Comparison of ENCODE assay signal across 8 mouse cellular contexts in genomic region chr14:71670435-71670834, GRCm38 (mm10).
DNase-seq lines count a peak whose midpoint lies in the region; ATAC-seq and TF ChIP-seq lines count a peak whose summit lies in the region.

No protein-coding gene starts in this region.

- DNase-seq in urinary bladder, adult 18-20 months (ENCODE audit: low spot score in 2 of 2) = peak; percentile 11 to 21
- no peak for DNase-seq in urinary bladder, postnatal 10 days (ENCODE audit: low spot score)
- DNase-seq in embryonic facial prominence, embryonic 11.5 days (ENCODE audit: low spot score) = peak; percentile 73
- peak; percentile 82 for DNase-seq in heart, embryonic 10.5 days (ENCODE audit: low spot score)
- DNase-seq in kidney, adult 9 months = peak; percentile 41
- peak; percentile 71 for DNase-seq in limb, embryonic 11.5 days (ENCODE audit: low spot score)
- DNase-seq in midbrain, postnatal 0 days (ENCODE audit: low spot score) = peak; percentile 72
- DNase-seq in thymus, postnatal 0 days (ENCODE audit: low spot score) = peak; percentile 15

- no peak overlapping the region for H3K9ac ChIP-seq in embryonic facial prominence, embryonic 11.5 days (replicated peaks; ENCODE audit: low read length)
- no peak overlapping the region for H3K9ac ChIP-seq in limb, embryonic 11.5 days (ENCODE audit: low read length)
- no peak overlapping the region for H3K9ac ChIP-seq in midbrain, postnatal 0 days (replicated peaks; ENCODE audit: low read length, poor library complexity, severe bottlenecking)

- H3K27ac ChIP-seq in embryonic facial prominence, embryonic 11.5 days (replicated peaks; ENCODE audit: low read depth, low read length) = no peak overlapping the region
- no peak overlapping the region for H3K27ac ChIP-seq in heart, embryonic 10.5 days
- no peak overlapping the region for H3K27ac ChIP-seq in limb, embryonic 11.5 days (replicated peaks; ENCODE audit: low read depth, low read length)
- no peak overlapping the region for H3K27ac ChIP-seq in midbrain, postnatal 0 days (ENCODE audit: low read depth, low read length)

- no peaks in the 10 kb centered on the region for H3K27me3 ChIP-seq in embryonic facial prominence, embryonic 11.5 days (ENCODE audit: control insufficient read depth, insufficient read depth, low read length)
- H3K27me3 ChIP-seq in heart, embryonic 10.5 days (ENCODE audit: insufficient read depth, poor library complexity, severe bottlenecking) = no peaks in the 10 kb centered on the region
- no peaks in the 10 kb centered on the region for H3K27me3 ChIP-seq in limb, embryonic 11.5 days (ENCODE audit: control insufficient read depth, insufficient read depth, low read length)
- H3K27me3 ChIP-seq in midbrain, postnatal 0 days (ENCODE audit: insufficient read depth, low read length) = no peaks in the 10 kb centered on the region

- peak; percentile 89 for TF ChIP-seq CTCF in midbrain, postnatal 0 days (IDR thresholded peaks at IDR 0.05)

- H3K9me3 ChIP-seq in embryonic facial prominence, embryonic 11.5 days (replicated peaks; ENCODE audit: control insufficient read depth, low read length) = no peaks in the 10 kb centered on the region
- no peaks in the 10 kb centered on the region for H3K9me3 ChIP-seq in heart, embryonic 10.5 days
- no peaks in the 10 kb centered on the region for H3K9me3 ChIP-seq in limb, embryonic 11.5 days (ENCODE audit: control insufficient read depth, low read length)
- no peaks in the 10 kb centered on the region for H3K9me3 ChIP-seq in midbrain, postnatal 0 days (ENCODE audit: low read length)

- ATAC-seq in embryonic facial prominence, embryonic 11.5 days (replicated peaks; ENCODE audit: insufficient number of reproducible peaks, low FRiP score, low TSS enrichment, low read depth) = peak; percentile 72
- 0 out of 2 replicates have a peak, but pooled peaks have one; percentile 57 for ATAC-seq in limb, embryonic 11.5 days (ENCODE audit: insufficient number of reproducible peaks, low FRiP score, low TSS enrichment, low read depth)
- ATAC-seq in midbrain, postnatal 0 days (ENCODE audit: low FRiP score) = peak; percentile 60

- WGBS in embryonic facial prominence, embryonic 11.5 days = 8% methylated on average over 1 of the region's 1 CpGs
- WGBS in heart, embryonic 10.5 days = 9% methylated on average over 1 of the region's 1 CpGs
- 5% methylated on average over 1 of the region's 1 CpGs for WGBS in limb, embryonic 11.5 days
- WGBS in midbrain, postnatal 0 days = 10% methylated on average over 1 of the region's 1 CpGs

- H3K36me3 ChIP-seq in embryonic facial prominence, embryonic 11.5 days (replicated peaks; ENCODE audit: control insufficient read depth, insufficient read depth, low read depth, low read length) = no peaks in the 10 kb centered on the region
- no peaks in the 10 kb centered on the region for H3K36me3 ChIP-seq in heart, embryonic 10.5 days
- no peaks in the 10 kb centered on the region for H3K36me3 ChIP-seq in limb, embryonic 11.5 days (ENCODE audit: control insufficient read depth, insufficient read depth, low read length)
- no peaks in the 10 kb centered on the region for H3K36me3 ChIP-seq in midbrain, postnatal 0 days (ENCODE audit: insufficient read depth, low read length)

- no peaks in the 10 kb centered on the region for H3K4me1 ChIP-seq in embryonic facial prominence, embryonic 11.5 days (ENCODE audit: control insufficient read depth, insufficient read depth, low read length)
- no peaks in the 10 kb centered on the region for H3K4me1 ChIP-seq in heart, embryonic 10.5 days
- H3K4me1 ChIP-seq in limb, embryonic 11.5 days (ENCODE audit: control insufficient read depth, insufficient read depth, low read length) = no peaks in the 10 kb centered on the region
- peaks cover 3% of the 10 kb centered on the region; the same call in 1 of the 2 replicates for H3K4me1 ChIP-seq in midbrain, postnatal 0 days (ENCODE audit: insufficient read depth, low read length)

- H3K4me3 ChIP-seq in embryonic facial prominence, embryonic 11.5 days (ENCODE audit: low read depth, low read length) = no peak overlapping the region
- H3K4me3 ChIP-seq in heart, embryonic 10.5 days = no peak overlapping the region
- no peak overlapping the region for H3K4me3 ChIP-seq in limb, embryonic 11.5 days (ENCODE audit: low read depth, low read length)
- H3K4me3 ChIP-seq in midbrain, postnatal 0 days (ENCODE audit: low read depth, low read length) = no peak overlapping the region

- no peak overlapping the region for H3K4me2 ChIP-seq in embryonic facial prominence, embryonic 11.5 days (ENCODE audit: low read depth, low read length)
- no peak overlapping the region for H3K4me2 ChIP-seq in limb, embryonic 11.5 days (ENCODE audit: low read depth, severe bottlenecking)
- no peak overlapping the region for H3K4me2 ChIP-seq in midbrain, postnatal 0 days (ENCODE audit: low read depth, low read length, poor library complexity, severe bottlenecking)
